12 mouse cellular contexts compared by ENCODE assay signal in the genomic region with DNA sequence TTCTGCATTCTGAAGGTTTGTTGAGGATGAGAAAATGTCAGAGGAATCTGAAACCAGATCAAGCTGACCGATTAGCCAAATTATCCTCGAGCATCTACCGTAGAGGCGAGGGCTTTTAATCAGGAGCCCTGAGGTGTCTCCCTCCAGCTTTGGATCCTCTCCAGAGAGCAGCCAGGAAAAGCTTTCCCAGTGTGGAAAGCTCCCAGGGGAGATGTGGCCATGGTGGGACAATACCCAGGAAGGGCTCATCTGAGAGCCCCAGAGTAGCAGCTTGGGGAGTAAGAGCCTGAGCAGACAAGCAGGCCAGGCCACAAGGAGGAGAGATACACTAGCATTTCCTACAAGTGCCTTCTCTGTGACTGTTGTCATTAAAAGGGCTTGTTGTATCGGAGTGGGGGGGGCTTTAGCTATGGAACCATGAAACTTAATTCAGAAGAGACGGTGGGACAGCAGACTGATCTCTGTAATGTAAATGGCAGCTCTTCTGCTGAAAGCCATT.
A peak's percentile ranks its signal among the peaks of the same experiment; 100 is the strongest.
DNase-seq lines count a peak whose midpoint lies in the region; ATAC-seq lines count a peak whose summit lies in the region.
"Had no signal": no experiment of that assay in that cellular context is flagged by ENCODE, and none has a peak within 500 bp of the region (broad histone marks: within the 10 kb centered on the region; RNA-seq: fewer than 3 reads in every experiment).

No protein-coding gene starts in this region.

- H3K27ac ChIP-seq in kidney, embryonic 15.5 days, result peak overlapping the region; percentile 22; the same call in 1 of the 2 replicates
- H3K27ac ChIP-seq in forebrain, embryonic 14.5 days (ENCODE audit: low read depth, low read length), result peak overlapping the region; percentile 80
- H3K27ac ChIP-seq in hindbrain, embryonic 15.5 days (replicated peaks), result peak overlapping the region; percentile 73
- peak overlapping the region; percentile 53; the same call in 1 of the 2 replicates for H3K27ac ChIP-seq in neural tube, embryonic 12.5 days

- peaks cover 24% of the 10 kb centered on the region for H3K4me1 ChIP-seq in kidney, embryonic 15.5 days
- peaks cover 26% of the 10 kb centered on the region for H3K4me1 ChIP-seq in forebrain, embryonic 14.5 days (ENCODE audit: control insufficient read depth, insufficient read depth, low read length)
- H3K4me1 ChIP-seq in hindbrain, embryonic 15.5 days (replicated peaks), result peaks cover 49% of the 10 kb centered on the region
- peaks cover 22% of the 10 kb centered on the region for H3K4me1 ChIP-seq in neural tube, embryonic 12.5 days

- intact Hi-C loops in gastrocnemius, postnatal 14 days (cut with DNase I; ENCODE audit: low total_unique reads), result loop anchor here (5.0 to 10.0 kb wide), 2 partner anchors 60 to 333 kb away; partner anchors contain the start of gene Arhgap5

- no peak for ATAC-seq in kidney, embryonic 15.5 days (replicated peaks; ENCODE audit: low FRiP score)
- peak; percentile 21 for ATAC-seq in forebrain, embryonic 14.5 days
- peak; percentile 40; the same call in 1 of the 2 replicates for ATAC-seq in hindbrain, embryonic 15.5 days (ENCODE audit: low FRiP score, low read depth)
- ATAC-seq in neural tube, embryonic 12.5 days (ENCODE audit: low FRiP score, low read depth), result peak; percentile 16; the same call in 1 of the 2 replicates

- H3K27me3 ChIP-seq in kidney, embryonic 15.5 days, result no peaks in the 10 kb centered on the region
- H3K27me3 ChIP-seq in forebrain, embryonic 14.5 days (replicated peaks; ENCODE audit: control insufficient read depth, insufficient read depth, low read length), result no peaks in the 10 kb centered on the region
- H3K27me3 ChIP-seq in hindbrain, embryonic 15.5 days, result no peaks in the 10 kb centered on the region
- no peaks in the 10 kb centered on the region for H3K27me3 ChIP-seq in neural tube, embryonic 12.5 days (replicated peaks)
- H3K27me3 ChIP-seq: CH12.LX had no signal

- 52% methylated on average over 6 of the region's 6 CpGs for WGBS in kidney, embryonic 15.5 days
- WGBS in forebrain, embryonic 14.5 days, result 21% methylated on average over 6 of the region's 6 CpGs
- WGBS in hindbrain, embryonic 15.5 days, result 18% methylated on average over 6 of the region's 6 CpGs
- 49% methylated on average over 6 of the region's 6 CpGs for WGBS in neural tube, embryonic 12.5 days

- DNase-seq in kidney, postnatal 14 days, result no peak
- no peak for DNase-seq in forebrain, embryonic 14.5 days (ENCODE audit: low spot score)
- DNase-seq in gastrocnemius, postnatal 14 days, result no peak
- DNase-seq in thymus, postnatal 10 days (ENCODE audit: low spot score in 2 of 2), result no peak
- DNase-seq in lung, postnatal 36 days, result no peak
- DNase-seq: kidney, postnatal 10 days; liver, postnatal 0 days; right cerebral cortex, postnatal 14 days had no signal

- H3K9ac ChIP-seq in kidney, embryonic 15.5 days, result no peak overlapping the region
- H3K9ac ChIP-seq in forebrain, embryonic 14.5 days (ENCODE audit: low read length), result no peak overlapping the region; the same call in 1 of the 2 replicates
- H3K9ac ChIP-seq in hindbrain, embryonic 15.5 days, result no peak overlapping the region
- no peak overlapping the region for H3K9ac ChIP-seq in neural tube, embryonic 12.5 days
- H3K9ac ChIP-seq: liver, postnatal 0 days had no signal

- H3K4me2 ChIP-seq in kidney, embryonic 15.5 days, result no peak overlapping the region
- peak overlapping the region; percentile 23 for H3K4me2 ChIP-seq in forebrain, embryonic 14.5 days (ENCODE audit: low read length)
- H3K4me2 ChIP-seq in hindbrain, embryonic 15.5 days, result peak overlapping the region; percentile 13; the same call in 1 of the 2 replicates
- peak overlapping the region; percentile 32 for H3K4me2 ChIP-seq in neural tube, embryonic 12.5 days (replicated peaks)

- H3K9me3 ChIP-seq in kidney, embryonic 15.5 days (replicated peaks), result no peaks in the 10 kb centered on the region
- H3K9me3 ChIP-seq in forebrain, embryonic 14.5 days (replicated peaks; ENCODE audit: control insufficient read depth, low read length), result no peaks in the 10 kb centered on the region
- no peaks in the 10 kb centered on the region for H3K9me3 ChIP-seq in hindbrain, embryonic 15.5 days
- H3K9me3 ChIP-seq in neural tube, embryonic 12.5 days, result no peaks in the 10 kb centered on the region

- H3K4me3 ChIP-seq in kidney, embryonic 15.5 days (replicated peaks), result no peak overlapping the region
- H3K4me3 ChIP-seq in forebrain, embryonic 14.5 days (ENCODE audit: low read depth, low read length), result no peak overlapping the region
- no peak overlapping the region for H3K4me3 ChIP-seq in hindbrain, embryonic 15.5 days
- no peak overlapping the region for H3K4me3 ChIP-seq in neural tube, embryonic 12.5 days

- H3K36me3 ChIP-seq in kidney, embryonic 15.5 days, result no peaks in the 10 kb centered on the region
- H3K36me3 ChIP-seq in forebrain, embryonic 14.5 days (ENCODE audit: control insufficient read depth, insufficient read depth, low read length), result no peaks in the 10 kb centered on the region
- no peaks in the 10 kb centered on the region for H3K36me3 ChIP-seq in hindbrain, embryonic 15.5 days
- H3K36me3 ChIP-seq in neural tube, embryonic 12.5 days, result no peaks in the 10 kb centered on the region

Comparison
In these comparisons a context has a peak if more than half of its experiments do, and no peak if none do; other contexts are left out.
1. H3K27ac ChIP-seq: peak in every context shown above with its lines; median percentile 80 in forebrain, embryonic 14.5 days; 73 in hindbrain, embryonic 15.5 days; 53 in neural tube, embryonic 12.5 days; 22 in kidney, embryonic 15.5 days.